Mouse (Mus musculus): ENCODE results near the gene S100b. TPM values are rescaled to one million over a fixed set of nuclear protein-coding genes. Genes with fewer than 3 reads are reported as not detected.

Gene S100b
- polyA plus RNA-seq, 1 experiment from 2014 or later, result 0.44 TPM

GRCm38 (mm10) chr10:76271238-76271637, 17.6 kb downstream of the S100b start:
- Histone ChIP-seq H3K4me2 (no peak overlapping the region), H3K27me3 (ENCODE audit: control insufficient read depth, insufficient read depth, low read length) (no peaks in the 10 kb centered on the region), H3K4me3 (ENCODE audit: low read depth, low read length) (no peak overlapping the region), H3K4me1 (ENCODE audit: control insufficient read depth, insufficient read depth, low read length) (no peaks in the 10 kb centered on the region), H3K9me3 (replicated peaks; ENCODE audit: control insufficient read depth, low read length) (no peaks in the 10 kb centered on the region), H3K9ac (ENCODE audit: low read depth, low read length) (no peak overlapping the region), H3K27ac (ENCODE audit: low read depth, low read length) (no peak overlapping the region), H3K36me3 (ENCODE audit: control insufficient read depth, insufficient read depth, low read length) (peaks cover 14% of the 10 kb centered on the region)
- WGBS (ENCODE audit: insufficient replicate concordance), result 44% methylated on average over 8 of the region's 8 CpGs
- ATAC-seq (replicated peaks; ENCODE audit: insufficient number of reproducible peaks, low FRiP score, low TSS enrichment), result no peak

- Histone ChIP-seq H3K36me3 (ENCODE audit: control insufficient read depth, insufficient read depth, low read length) (peaks cover 18% of the 10 kb centered on the region), H3K27ac (ENCODE audit: low read depth, low read length) (no peak overlapping the region), H3K27me3 (ENCODE audit: control insufficient read depth, insufficient read depth, low read length) (no peaks in the 10 kb centered on the region), H3K4me1 (ENCODE audit: control insufficient read depth, insufficient read depth, low read length) (no peaks in the 10 kb centered on the region), H3K4me3 (ENCODE audit: low read depth, low read length) (no peak overlapping the region), H3K4me2 (no peak overlapping the region), H3K9me3 (replicated peaks; ENCODE audit: control insufficient read depth, low read length) (no peaks in the 10 kb centered on the region), H3K9ac (ENCODE audit: low read depth, low read length) (no peak overlapping the region)
- 75% methylated on average over 10 of the region's 10 CpGs for WGBS (ENCODE audit: insufficient replicate concordance)
- ATAC-seq (replicated peaks; ENCODE audit: insufficient number of reproducible peaks, low FRiP score, low TSS enrichment), result no peak
Measured at GRCm38 (mm10) chr10:76275256-76275655, 21.6 kb downstream of the S100b start.

- H3K27ac ChIP-seq (ENCODE audit: low read depth, low read length), result no peak overlapping the region
- H3K4me1 ChIP-seq (ENCODE audit: control insufficient read depth, insufficient read depth, low read length), result no peaks in the 10 kb centered on the region
- peaks cover 22% of the 10 kb centered on the region for H3K36me3 ChIP-seq (ENCODE audit: control insufficient read depth, insufficient read depth, low read length)
- no peak overlapping the region for H3K4me3 ChIP-seq (ENCODE audit: low read depth, low read length)
- no peak for ATAC-seq (replicated peaks; ENCODE audit: insufficient number of reproducible peaks, low FRiP score, low TSS enrichment)
- H3K27me3 ChIP-seq (ENCODE audit: control insufficient read depth, insufficient read depth, low read length), result no peaks in the 10 kb centered on the region
- no peak overlapping the region for H3K9ac ChIP-seq (ENCODE audit: low read depth, low read length)
- 59% methylated on average over 5 of the region's 5 CpGs for WGBS (ENCODE audit: insufficient replicate concordance)
- H3K9me3 ChIP-seq (replicated peaks; ENCODE audit: control insufficient read depth, low read length), result no peaks in the 10 kb centered on the region
- no peak overlapping the region for H3K4me2 ChIP-seq
Measured at GRCm38 (mm10) chr10:76278541-76279097, 25.0 kb downstream of the S100b start.

- H3K4me3 ChIP-seq (ENCODE audit: low read depth, low read length), result no peak overlapping the region
- H3K36me3 ChIP-seq (ENCODE audit: control insufficient read depth, insufficient read depth, low read length), result peaks cover 18% of the 10 kb centered on the region
- H3K4me2 ChIP-seq, result no peak overlapping the region
- no peaks in the 10 kb centered on the region for H3K9me3 ChIP-seq (replicated peaks; ENCODE audit: control insufficient read depth, low read length)
- H3K9ac ChIP-seq (ENCODE audit: low read depth, low read length), result no peak overlapping the region
- no peak overlapping the region for H3K27ac ChIP-seq (ENCODE audit: low read depth, low read length)
- H3K4me1 ChIP-seq (ENCODE audit: control insufficient read depth, insufficient read depth, low read length), result no peaks in the 10 kb centered on the region
- no peaks in the 10 kb centered on the region for H3K27me3 ChIP-seq (ENCODE audit: control insufficient read depth, insufficient read depth, low read length)
- WGBS (ENCODE audit: insufficient replicate concordance), result 72% methylated on average over 11 of the region's 11 CpGs
- ATAC-seq (replicated peaks; ENCODE audit: insufficient number of reproducible peaks, low FRiP score, low TSS enrichment), result no peak
Measured at GRCm38 (mm10) chr10:76288268-76288993, 34.8 kb downstream of the S100b start.

GRCm38 (mm10) chr10:76289052-76289451, 35.4 kb downstream of the S100b start:
- no peak overlapping the region for H3K27ac ChIP-seq (ENCODE audit: low read depth, low read length)
- no peak overlapping the region for H3K4me3 ChIP-seq (ENCODE audit: low read depth, low read length)
- H3K9me3 ChIP-seq (replicated peaks; ENCODE audit: control insufficient read depth, low read length), result no peaks in the 10 kb centered on the region
- no peaks in the 10 kb centered on the region for H3K4me1 ChIP-seq (ENCODE audit: control insufficient read depth, insufficient read depth, low read length)
- no peak overlapping the region for H3K9ac ChIP-seq (ENCODE audit: low read depth, low read length)
- no peaks in the 10 kb centered on the region for H3K27me3 ChIP-seq (ENCODE audit: control insufficient read depth, insufficient read depth, low read length)
- no peak for ATAC-seq (replicated peaks; ENCODE audit: insufficient number of reproducible peaks, low FRiP score, low TSS enrichment)
- peaks cover 15% of the 10 kb centered on the region for H3K36me3 ChIP-seq (ENCODE audit: control insufficient read depth, insufficient read depth, low read length)
- 80% methylated on average over 5 of the region's 5 CpGs for WGBS (ENCODE audit: insufficient replicate concordance)
- H3K4me2 ChIP-seq, result no peak overlapping the region

GRCm38 (mm10) chr10:76289936-76290671, 36.5 kb downstream of the S100b start:
- H3K27me3 ChIP-seq (ENCODE audit: control insufficient read depth, insufficient read depth, low read length), result no peaks in the 10 kb centered on the region
- H3K9me3 ChIP-seq (replicated peaks; ENCODE audit: control insufficient read depth, low read length), result no peaks in the 10 kb centered on the region
- no peak overlapping the region for H3K9ac ChIP-seq (ENCODE audit: low read depth, low read length)
- no peak overlapping the region for H3K4me3 ChIP-seq (ENCODE audit: low read depth, low read length)
- ATAC-seq (replicated peaks; ENCODE audit: insufficient number of reproducible peaks, low FRiP score, low TSS enrichment), result no peak
- no peaks in the 10 kb centered on the region for H3K4me1 ChIP-seq (ENCODE audit: control insufficient read depth, insufficient read depth, low read length)
- H3K4me2 ChIP-seq, result no peak overlapping the region
- H3K27ac ChIP-seq (ENCODE audit: low read depth, low read length), result no peak overlapping the region
- peaks cover 24% of the 10 kb centered on the region for H3K36me3 ChIP-seq (ENCODE audit: control insufficient read depth, insufficient read depth, low read length)
- 86% methylated on average over 3 of the region's 3 CpGs for WGBS (ENCODE audit: insufficient replicate concordance)

- Histone ChIP-seq H3K4me3 (ENCODE audit: low read depth, low read length) (no peak overlapping the region), H3K9me3 (replicated peaks; ENCODE audit: control insufficient read depth, low read length) (no peaks in the 10 kb centered on the region), H3K36me3 (ENCODE audit: control insufficient read depth, insufficient read depth, low read length) (peaks cover 23% of the 10 kb centered on the region), H3K4me2 (no peak overlapping the region), H3K9ac (ENCODE audit: low read depth, low read length) (no peak overlapping the region), H3K27ac (ENCODE audit: low read depth, low read length) (no peak overlapping the region), H3K4me1 (ENCODE audit: control insufficient read depth, insufficient read depth, low read length) (no peaks in the 10 kb centered on the region), H3K27me3 (ENCODE audit: control insufficient read depth, insufficient read depth, low read length) (no peaks in the 10 kb centered on the region)
- 88% methylated on average over 4 of the region's 4 CpGs for WGBS (ENCODE audit: insufficient replicate concordance)
- no peak for ATAC-seq (replicated peaks; ENCODE audit: insufficient number of reproducible peaks, low FRiP score, low TSS enrichment)
Measured at GRCm38 (mm10) chr10:76293222-76293621, 39.6 kb downstream of the S100b start.

- no peaks in the 10 kb centered on the region for H3K4me1 ChIP-seq (ENCODE audit: control insufficient read depth, insufficient read depth, low read length)
- no peak overlapping the region for H3K9ac ChIP-seq (ENCODE audit: low read depth, low read length)
- H3K27ac ChIP-seq (ENCODE audit: low read depth, low read length), result no peak overlapping the region
- ATAC-seq (replicated peaks; ENCODE audit: insufficient number of reproducible peaks, low FRiP score, low TSS enrichment), result no peak
- no peaks in the 10 kb centered on the region for H3K27me3 ChIP-seq (ENCODE audit: control insufficient read depth, insufficient read depth, low read length)
- no peaks in the 10 kb centered on the region for H3K9me3 ChIP-seq (replicated peaks; ENCODE audit: control insufficient read depth, low read length)
- H3K36me3 ChIP-seq (ENCODE audit: control insufficient read depth, insufficient read depth, low read length), result peaks cover 26% of the 10 kb centered on the region
- H3K4me2 ChIP-seq, result no peak overlapping the region
- WGBS (ENCODE audit: insufficient replicate concordance), result 82% methylated on average over 5 of the region's 5 CpGs
- H3K4me3 ChIP-seq (ENCODE audit: low read depth, low read length), result no peak overlapping the region
Measured at GRCm38 (mm10) chr10:76300133-76300532, 46.5 kb downstream of the S100b start.
